Mouse (Mus musculus): ENCODE data around the gene Gm49354.

GRCm38 (mm10) chr13:59768531-59768930 lies 13.5 kb downstream of the Gm49354 start:
- TF ChIP-seq CTCF (IDR thresholded peaks at IDR 0.05; ENCODE audit: control insufficient read depth, insufficient read depth, insufficient read length) (no peak), USF1 (IDR thresholded peaks at IDR 0.05; ENCODE audit: low read depth) (no peak)
